Mouse (Mus musculus) hindbrain, embryonic 13.5 days (tissue): ENCODE measurements around the gene Large1. TPM values are rescaled to one million over a fixed set of nuclear protein-coding genes. Genes with fewer than 3 reads are reported as not detected.
A peak's percentile ranks its signal among the peaks of the same experiment; 100 is the strongest.
"Not testable (repeated sequence)": the region's sequence is repeated elsewhere in the genome, so short reads cannot be mapped to it uniquely, and the experiment has no call there.

Experiments used
- ATAC-seq: fragments of 200-750 bp; cut with Nextera tagmentation; 2 replicates; pipeline ENCODE4 v1.8.0; 2017; ENCODE audit warnings: moderate TSS enrichment; ENCODE audit not compliant: low FRiP score
- H3K27ac ChIP-seq: fragments of 300-500 bp; sonication (generic); 2 replicates; pipeline ENCODE4 v1.5.1; 2015; ENCODE audit warnings: inconsistent platforms, mild to moderate bottlenecking, moderate library complexity
- H3K27me3 ChIP-seq: fragments of 300-500 bp; sonication (generic); 2 replicates; pipeline ENCODE4 v1.6.1; 2015; ENCODE audit warnings: mild to moderate bottlenecking, inconsistent platforms
- H3K36me3 ChIP-seq: fragments of 300-500 bp; sonication (generic); 2 replicates; pipeline ENCODE4 v1.6.1; 2015; ENCODE audit warnings: mild to moderate bottlenecking, inconsistent platforms
- H3K4me1 ChIP-seq: fragments of 300-500 bp; sonication (generic); replicated peaks from 2 replicates; pipeline ENCODE4 v1.6.1; 2015; ENCODE audit warnings: inconsistent platforms
- H3K4me2 ChIP-seq: fragments of 300-500 bp; sonication (generic); 2 replicates; pipeline ENCODE4 v1.6.1; 2015; ENCODE audit warnings: inconsistent platforms, mild to moderate bottlenecking, moderate library complexity
- H3K4me3 ChIP-seq: fragments of 300-500 bp; sonication (generic); 2 replicates; pipeline ENCODE4 v1.5.1; 2015; ENCODE audit warnings: mild to moderate bottlenecking, inconsistent platforms
- H3K9ac ChIP-seq: fragments of 300-500 bp; sonication (generic); 2 replicates; pipeline ENCODE4 v1.6.1; 2015; ENCODE audit warnings: mild to moderate bottlenecking, inconsistent platforms
- H3K9me3 ChIP-seq: fragments of 300-500 bp; sonication (generic); 2 replicates; pipeline ENCODE4 v1.6.1; 2016; ENCODE audit warnings: inconsistent platforms
- WGBS: fragments of 180-500 bp; shearing (Covaris S2); methylation state at CpG from one replicate; pipeline ENCODE4 v1.1.7; 2015; 5-methylcytosine and 5-hydroxymethylcytosine counted together
- polyA plus RNA-seq: library from polyadenylated mRNA; unstranded; fragments of >200 nt; fragmentation: Nextera tagmentation; extraction: Ambion mirVana; gene quantifications from 2 replicates; pipeline ENCODE4 v1.2.1, GENCODE M21; 2015

Gene Large1
- polyA plus RNA-seq, 1 experiment from 2014 or later: 13.2 TPM

DNA sequence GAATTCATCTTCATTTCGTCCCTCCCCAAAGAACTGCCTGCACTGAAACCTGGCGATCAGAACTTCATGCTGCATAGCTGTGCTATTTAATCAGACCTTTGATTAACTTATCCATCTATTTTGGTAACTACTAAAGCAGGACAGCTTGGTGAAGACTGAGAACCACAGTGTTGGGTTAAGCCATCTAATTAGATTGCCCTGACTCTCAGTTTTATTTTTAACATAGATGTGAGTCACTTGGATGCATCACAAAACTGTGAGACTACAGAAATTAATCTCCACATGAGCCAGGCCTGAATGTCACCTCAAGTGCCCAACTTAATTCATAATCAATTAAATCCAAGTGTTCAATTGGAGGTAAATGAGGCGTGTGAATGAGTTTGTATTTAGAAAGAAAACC is 299.5 kb downstream of the Large1 start:
- no peaks in the 10 kb centered on the region for H3K36me3 ChIP-seq
- H3K27ac ChIP-seq: no peak overlapping the region
- H3K9me3 ChIP-seq: no peaks in the 10 kb centered on the region
- no peaks in the 10 kb centered on the region; the same call in 1 of the 2 replicates for H3K4me1 ChIP-seq
- WGBS: 83% methylated on average over 3 of the region's 3 CpGs
- no peak for ATAC-seq
- H3K4me2 ChIP-seq: no peak overlapping the region
- no peak overlapping the region for H3K9ac ChIP-seq
- H3K4me3 ChIP-seq: no peak overlapping the region
- H3K27me3 ChIP-seq: no peaks in the 10 kb centered on the region

DNA sequence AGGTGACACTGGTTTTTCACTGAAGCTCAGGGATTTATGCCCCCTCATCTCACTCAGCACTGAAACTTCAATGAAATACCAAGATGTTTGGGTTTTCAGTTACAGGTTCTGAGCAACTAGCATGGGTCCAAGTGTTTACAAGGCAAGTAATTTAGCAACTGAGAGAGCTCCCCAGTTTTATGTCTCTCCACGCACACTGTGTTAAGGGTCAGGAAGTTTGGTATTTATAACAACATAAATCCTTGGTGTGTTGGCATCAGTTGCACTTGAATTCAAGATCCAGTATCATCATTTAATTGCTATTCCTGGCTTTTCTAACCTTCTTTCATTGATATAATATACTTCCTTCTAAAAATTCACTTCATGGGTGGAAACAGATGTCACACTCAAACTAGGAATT is 300.9 kb downstream of the Large1 start:
- Histone ChIP-seq H3K9ac (no peak overlapping the region), H3K4me3 (no peak overlapping the region)

DNA sequence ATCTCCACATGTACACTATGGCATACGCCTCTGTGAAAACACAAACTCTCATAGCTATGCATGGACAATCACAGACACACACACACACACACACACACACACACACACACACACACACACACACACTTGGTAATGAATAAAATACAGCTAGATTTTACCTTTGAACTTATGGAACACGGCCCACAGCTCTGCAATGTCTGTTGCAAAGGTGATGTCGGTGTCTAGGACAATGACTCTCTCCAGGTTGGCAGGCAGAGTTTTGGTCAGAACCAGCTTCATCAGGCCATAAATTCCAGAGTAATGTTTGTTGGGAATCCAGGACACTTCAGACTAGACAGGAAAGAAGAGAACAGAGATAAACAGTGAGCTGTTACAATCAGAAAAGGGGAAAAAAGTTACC is 305.2 kb downstream of the Large1 start:
- no peak overlapping the region for H3K4me3 ChIP-seq
- no peak overlapping the region for H3K4me2 ChIP-seq
- no peak overlapping the region for H3K27ac ChIP-seq
- H3K27me3 ChIP-seq: no peaks in the 10 kb centered on the region
- 91% methylated on average over 3 of the region's 3 CpGs for WGBS
- no peaks in the 10 kb centered on the region for H3K4me1 ChIP-seq
- no peaks in the 10 kb centered on the region for H3K36me3 ChIP-seq
- no peak overlapping the region for H3K9ac ChIP-seq
- ATAC-seq: no peak
- no peaks in the 10 kb centered on the region for H3K9me3 ChIP-seq

More for the DNA sequence above, 300.9 kb downstream of the Large1 start:
- Histone ChIP-seq H3K36me3 (no peaks in the 10 kb centered on the region), H3K9me3 (no peaks in the 10 kb centered on the region), H3K27ac (no peak overlapping the region), H3K27me3 (no peaks in the 10 kb centered on the region), H3K4me1 (no peaks in the 10 kb centered on the region; the same call in 1 of the 2 replicates), H3K4me2 (no peak overlapping the region)
- ATAC-seq: no peak
- WGBS: 94% methylated on average over 1 of the region's 1 CpGs

DNA sequence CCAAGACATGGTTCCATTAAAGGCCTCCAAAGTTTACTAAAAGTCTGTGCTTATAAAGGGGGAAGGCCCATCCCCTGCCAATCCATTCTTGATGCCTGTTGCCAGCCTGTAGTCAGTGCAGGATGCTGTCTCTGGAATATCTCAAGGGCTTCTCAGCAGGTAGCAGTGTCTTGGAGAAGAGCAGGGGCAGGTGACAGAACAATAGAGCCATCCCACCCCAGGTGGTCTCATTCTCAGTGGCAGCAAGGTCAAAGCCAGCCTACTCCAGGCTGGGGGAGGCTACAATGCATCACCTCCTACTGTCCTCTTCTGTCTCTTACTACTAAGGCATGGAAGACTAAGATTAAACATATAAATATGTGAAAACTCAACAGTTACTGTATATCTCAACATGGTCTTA is 323.6 kb downstream of the Large1 start:
- Histone ChIP-seq H3K4me2 (no peak overlapping the region), H3K9ac (no peak overlapping the region), H3K9me3 (no peaks in the 10 kb centered on the region), H3K27ac (no peak overlapping the region), H3K36me3 (no peaks in the 10 kb centered on the region), H3K27me3 (no peaks in the 10 kb centered on the region), H3K4me1 (no peaks in the 10 kb centered on the region), H3K4me3 (no peak overlapping the region)
- ATAC-seq: no peak

DNA sequence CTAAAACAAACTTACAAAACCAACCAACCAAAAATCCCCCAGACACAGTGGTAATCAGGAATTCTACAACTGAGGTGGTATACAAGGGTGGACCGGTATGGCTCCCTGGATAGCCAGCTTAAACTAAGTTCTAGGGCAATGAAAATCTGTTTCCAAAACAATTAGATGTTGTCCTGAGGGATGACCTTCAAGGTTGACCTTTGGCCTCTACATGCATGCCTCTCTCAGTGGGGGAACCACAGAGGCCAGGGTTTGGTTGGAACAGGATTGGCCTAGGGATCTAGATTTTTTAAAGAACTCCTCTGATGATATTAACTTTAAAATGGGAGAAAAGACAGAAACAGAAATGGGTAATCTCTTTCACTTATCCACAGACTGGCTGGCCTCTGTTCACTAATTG is 335.1 kb downstream of the Large1 start:
- no peak overlapping the region for H3K27ac ChIP-seq
- no peak overlapping the region for H3K4me2 ChIP-seq
- no peak for ATAC-seq
- no peak overlapping the region for H3K4me3 ChIP-seq
- H3K9me3 ChIP-seq: no peaks in the 10 kb centered on the region
- WGBS: 71% methylated on average over 1 of the region's 1 CpGs
- no peak overlapping the region for H3K9ac ChIP-seq
- H3K4me1 ChIP-seq: no peaks in the 10 kb centered on the region
- H3K36me3 ChIP-seq: no peaks in the 10 kb centered on the region
- no peaks in the 10 kb centered on the region for H3K27me3 ChIP-seq

DNA sequence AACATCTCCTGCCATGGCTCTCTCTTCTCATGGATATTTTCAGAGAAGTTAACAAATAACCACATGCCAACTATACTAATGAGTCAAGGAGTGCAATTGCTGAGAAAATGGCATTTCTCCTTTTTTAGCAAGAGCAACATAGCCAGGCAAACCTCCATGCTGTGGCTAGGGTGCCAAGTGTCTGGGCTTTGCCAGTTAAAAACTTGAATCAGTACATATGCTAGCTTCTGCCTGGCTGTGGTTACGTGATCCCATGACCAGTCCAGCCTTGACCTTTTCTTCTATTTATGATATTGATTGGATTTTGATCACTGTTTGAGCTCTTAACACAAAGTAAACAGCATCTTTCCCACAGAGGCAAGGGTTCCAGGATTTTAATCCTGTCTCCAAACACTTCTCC is 335.7 kb downstream of the Large1 start:
- ATAC-seq: no peak
- no peak overlapping the region for H3K4me2 ChIP-seq
- no peak overlapping the region for H3K27ac ChIP-seq
- no peaks in the 10 kb centered on the region for H3K4me1 ChIP-seq
- no peak overlapping the region for H3K9ac ChIP-seq
- no peaks in the 10 kb centered on the region for H3K36me3 ChIP-seq
- 93% methylated on average over 1 of the region's 1 CpGs for WGBS
- no peaks in the 10 kb centered on the region for H3K9me3 ChIP-seq
- no peaks in the 10 kb centered on the region for H3K27me3 ChIP-seq
- no peak overlapping the region for H3K4me3 ChIP-seq

DNA sequence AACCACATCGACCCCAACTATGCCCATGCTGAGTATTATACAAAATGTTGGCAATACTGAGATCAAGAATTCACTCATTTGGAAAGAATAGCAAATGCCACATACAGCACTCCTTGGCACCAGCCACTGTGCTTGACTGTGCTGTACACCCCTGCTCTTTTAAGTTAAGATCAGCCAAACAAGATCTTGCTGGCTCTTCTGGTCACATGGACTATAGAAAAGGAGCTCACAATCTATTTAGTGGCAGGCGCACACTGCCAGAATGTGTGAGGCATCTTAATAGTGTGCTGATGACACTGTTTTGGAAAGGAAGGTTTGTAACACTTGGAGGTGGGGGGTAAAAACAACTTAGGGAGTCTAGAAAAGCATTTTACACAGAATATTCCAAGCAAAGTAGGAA is 337.0 kb downstream of the Large1 start:
- H3K9ac ChIP-seq: no peak overlapping the region
- no peaks in the 10 kb centered on the region for H3K27me3 ChIP-seq
- no peak overlapping the region for H3K4me3 ChIP-seq
- WGBS: 96% methylated on average over 2 of the region's 2 CpGs
- H3K27ac ChIP-seq: no peak overlapping the region
- H3K4me2 ChIP-seq: no peak overlapping the region
- no peaks in the 10 kb centered on the region for H3K9me3 ChIP-seq
- no peak for ATAC-seq
- no peaks in the 10 kb centered on the region for H3K4me1 ChIP-seq
- H3K36me3 ChIP-seq: no peaks in the 10 kb centered on the region

DNA sequence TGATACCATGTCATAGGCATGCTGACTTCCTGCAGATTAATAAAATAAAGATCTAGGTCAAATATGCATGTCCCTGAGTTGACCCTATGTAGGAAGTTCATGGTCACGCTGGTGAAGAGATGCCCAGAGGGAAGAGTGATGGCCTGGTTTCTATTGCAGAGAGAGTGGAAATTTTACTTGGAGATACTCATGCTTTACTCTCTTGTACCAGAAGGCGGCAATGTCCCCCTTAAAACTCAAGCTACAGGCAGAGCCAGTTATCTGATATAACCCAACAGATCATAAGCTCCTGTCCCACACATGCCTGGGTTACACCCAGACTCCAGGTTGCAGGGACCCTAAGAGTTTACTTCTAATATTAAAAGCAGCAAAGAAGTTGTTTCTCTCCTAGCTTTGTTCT is 345.9 kb downstream of the Large1 start:
- H3K4me2 ChIP-seq: no peak overlapping the region
- no peak overlapping the region for H3K27ac ChIP-seq
- peak; percentile 52; the same call in 1 of the 2 replicates for ATAC-seq
- no peaks in the 10 kb centered on the region for H3K4me1 ChIP-seq
- no peak overlapping the region for H3K9ac ChIP-seq
- H3K9me3 ChIP-seq: no peaks in the 10 kb centered on the region
- H3K4me3 ChIP-seq: no peak overlapping the region
- H3K36me3 ChIP-seq: no peaks in the 10 kb centered on the region
- 69% methylated on average over 2 of the region's 2 CpGs for WGBS
- no peaks in the 10 kb centered on the region for H3K27me3 ChIP-seq

DNA sequence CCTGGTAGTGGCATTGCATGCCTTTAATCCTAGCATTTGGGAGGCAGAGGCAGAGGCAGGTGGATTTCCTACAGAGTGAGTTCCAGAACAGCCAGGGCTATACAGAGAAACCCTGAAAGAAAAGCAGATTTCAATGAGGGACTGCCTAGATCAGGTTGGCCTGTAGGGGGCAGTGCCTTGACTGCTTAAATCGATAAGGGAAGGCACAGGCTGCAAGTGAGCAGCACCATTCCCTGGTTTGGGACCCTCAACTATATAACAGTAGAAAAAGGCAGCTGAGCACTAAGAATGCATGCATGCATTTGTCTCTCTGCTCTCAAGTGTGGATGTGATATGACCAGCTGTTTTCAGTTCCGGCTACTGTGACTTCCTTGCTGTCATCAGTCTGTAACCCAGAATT is 349.5 kb downstream of the Large1 start:
- Histone ChIP-seq H3K27ac (no peak overlapping the region), H3K4me1 (no peaks in the 10 kb centered on the region), H3K4me3 (no peak overlapping the region), H3K36me3 (no peaks in the 10 kb centered on the region), H3K27me3 (no peaks in the 10 kb centered on the region), H3K9ac (no peak overlapping the region), H3K4me2 (no peak overlapping the region), H3K9me3 (no peaks in the 10 kb centered on the region)
- ATAC-seq: peak; percentile 59; the same call in 1 of the 2 replicates
- WGBS: 54% methylated on average over 2 of the region's 2 CpGs

DNA sequence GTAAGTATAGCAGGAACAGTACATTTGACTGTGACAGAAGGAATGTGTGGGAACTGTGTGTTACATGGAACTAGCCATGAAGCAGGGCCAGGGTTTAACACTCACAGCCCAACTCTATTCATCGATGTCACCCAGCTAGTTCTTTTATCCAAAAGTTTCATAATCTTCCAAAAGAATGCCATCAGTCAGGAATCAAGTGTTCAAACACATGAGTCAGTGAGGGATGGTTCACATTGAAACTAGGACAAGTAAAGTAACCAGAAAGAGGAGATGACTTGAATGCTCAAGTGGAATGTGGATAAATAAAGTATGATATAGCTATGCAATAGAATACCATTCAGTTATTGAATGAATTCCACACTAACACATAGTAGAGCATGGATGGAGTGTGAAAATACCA is 359.5 kb downstream of the Large1 start:
- 98% methylated on average over 1 of the region's 1 CpGs for WGBS
- no peak overlapping the region for H3K4me2 ChIP-seq
- H3K27me3 ChIP-seq: no peaks in the 10 kb centered on the region
- H3K36me3 ChIP-seq: no peaks in the 10 kb centered on the region
- no peaks in the 10 kb centered on the region for H3K9me3 ChIP-seq
- H3K27ac ChIP-seq: no peak overlapping the region
- no peak for ATAC-seq
- no peak overlapping the region for H3K9ac ChIP-seq
- H3K4me3 ChIP-seq: no peak overlapping the region
- no peaks in the 10 kb centered on the region for H3K4me1 ChIP-seq

DNA sequence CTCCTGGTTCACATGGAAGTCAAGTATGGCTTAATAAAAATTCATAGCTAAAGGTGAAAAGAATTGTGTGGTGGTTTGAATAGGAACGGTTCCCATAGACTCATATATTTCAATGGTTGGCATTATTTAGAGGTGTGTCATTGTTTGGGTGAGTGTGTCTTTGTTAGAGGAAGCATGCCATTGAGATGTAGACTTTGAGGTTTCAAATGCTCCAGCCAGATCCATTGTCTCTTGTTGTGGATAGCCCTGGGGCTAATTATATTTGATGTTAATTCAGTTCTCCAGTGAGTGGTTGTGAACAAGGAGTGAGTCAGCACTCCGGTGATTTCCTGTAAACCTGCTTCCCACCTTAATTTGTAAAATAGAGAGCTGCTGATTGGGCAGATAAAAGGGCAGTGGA is 362.9 kb downstream of the Large1 start:
- Histone ChIP-seq H3K27ac (no peak overlapping the region), H3K27me3 (no peaks in the 10 kb centered on the region), H3K9me3 (no peaks in the 10 kb centered on the region), H3K9ac (no peak overlapping the region), H3K36me3 (no peaks in the 10 kb centered on the region), H3K4me2 (no peak overlapping the region), H3K4me1 (no peaks in the 10 kb centered on the region), H3K4me3 (no peak overlapping the region)
- WGBS: 74% methylated on average over 2 of the region's 2 CpGs
- no peak for ATAC-seq

DNA sequence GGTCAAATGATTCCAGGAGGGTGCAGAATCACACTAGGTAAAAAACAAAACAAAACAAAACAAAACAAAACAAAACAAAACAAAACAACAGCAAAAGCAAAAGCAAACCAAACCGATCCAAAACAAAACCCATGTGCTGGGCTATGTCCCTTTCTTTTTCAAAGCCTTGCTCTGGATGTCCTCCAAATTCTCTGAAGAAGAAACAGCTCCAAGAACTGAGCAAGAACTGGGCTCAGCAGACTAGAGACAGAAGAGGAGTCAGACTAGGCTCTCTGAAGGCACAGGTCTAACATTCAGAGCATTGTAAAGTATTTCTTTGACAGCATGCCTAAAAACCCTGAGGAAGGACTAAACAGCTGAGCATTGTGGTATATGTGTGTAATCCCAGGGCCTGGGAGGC is 370.5 kb downstream of the Large1 start:
- H3K9me3 ChIP-seq: no peaks in the 10 kb centered on the region
- H3K36me3 ChIP-seq: no peaks in the 10 kb centered on the region
- no peaks in the 10 kb centered on the region for H3K4me1 ChIP-seq
- WGBS: 97% methylated on average over 1 of the region's 1 CpGs
- H3K27ac ChIP-seq: no peak overlapping the region
- H3K9ac ChIP-seq: no peak overlapping the region
- ATAC-seq: no peak
- no peaks in the 10 kb centered on the region for H3K27me3 ChIP-seq
- no peak overlapping the region for H3K4me2 ChIP-seq
- no peak overlapping the region for H3K4me3 ChIP-seq

DNA sequence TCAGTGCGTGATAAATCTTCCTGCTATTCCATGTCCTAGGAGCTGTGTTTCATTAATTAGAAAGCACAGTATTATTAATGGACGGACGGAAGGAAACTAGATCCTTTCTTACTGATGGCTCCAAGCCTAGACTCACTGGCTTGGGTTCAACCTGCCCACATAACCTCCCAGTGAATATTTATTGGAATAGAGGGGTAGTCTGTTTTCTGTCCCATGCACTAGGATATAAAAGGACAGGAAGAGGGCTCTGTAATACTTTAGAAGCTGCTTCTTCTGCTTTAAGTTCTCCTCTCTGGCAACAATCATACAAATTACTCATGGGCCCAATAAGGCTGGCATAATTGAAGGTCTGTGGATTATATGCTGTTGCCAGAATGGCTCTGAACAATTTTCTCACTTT is 398.3 kb downstream of the Large1 start:
- WGBS: 91% methylated on average over 3 of the region's 3 CpGs
- H3K27me3 ChIP-seq: no peaks in the 10 kb centered on the region
- no peak overlapping the region for H3K4me2 ChIP-seq
- H3K36me3 ChIP-seq: no peaks in the 10 kb centered on the region
- ATAC-seq: no peak
- no peak overlapping the region for H3K27ac ChIP-seq
- peaks cover 9% of the 10 kb centered on the region; the same call in 1 of the 2 replicates for H3K4me1 ChIP-seq
- H3K9ac ChIP-seq: no peak overlapping the region
- H3K9me3 ChIP-seq: no peaks in the 10 kb centered on the region
- no peak overlapping the region for H3K4me3 ChIP-seq

DNA sequence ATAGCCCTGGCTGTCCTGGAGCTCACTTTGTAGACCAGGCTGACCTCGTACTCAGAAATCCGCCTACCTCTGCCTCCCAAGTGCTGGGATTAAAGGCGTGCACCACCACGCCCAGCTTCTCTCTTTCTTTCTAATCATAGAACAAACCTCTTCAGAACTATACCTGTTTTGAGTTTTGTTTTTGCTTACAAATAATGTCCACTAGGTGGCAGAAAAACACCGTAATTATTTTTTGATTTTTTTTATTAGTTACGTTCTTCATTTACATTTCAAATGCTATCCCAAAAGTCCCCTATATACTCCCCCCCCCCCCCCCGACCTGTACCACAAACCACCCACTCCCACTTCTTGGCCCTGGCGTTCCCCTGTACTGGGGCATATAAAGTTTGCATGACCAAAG is 411.9 kb downstream of the Large1 start:
- not testable (repeated sequence) for H3K27me3 ChIP-seq, ATAC-seq, H3K4me2 ChIP-seq, H3K4me3 ChIP-seq, H3K9me3 ChIP-seq, H3K9ac ChIP-seq, H3K27ac ChIP-seq, H3K4me1 ChIP-seq, H3K36me3 ChIP-seq
- WGBS: 79% methylated on average over 8 of the region's 8 CpGs
